Mouse (Mus musculus) B cell, adult 2 months (primary cell): ENCODE measurements around the gene Glra1.

Experiments used
- DNase-seq, 2 experiments: peaks; one replicate each; pipeline ENCODE4 v3.0.0; 2022

Glra1 gene

DNA sequence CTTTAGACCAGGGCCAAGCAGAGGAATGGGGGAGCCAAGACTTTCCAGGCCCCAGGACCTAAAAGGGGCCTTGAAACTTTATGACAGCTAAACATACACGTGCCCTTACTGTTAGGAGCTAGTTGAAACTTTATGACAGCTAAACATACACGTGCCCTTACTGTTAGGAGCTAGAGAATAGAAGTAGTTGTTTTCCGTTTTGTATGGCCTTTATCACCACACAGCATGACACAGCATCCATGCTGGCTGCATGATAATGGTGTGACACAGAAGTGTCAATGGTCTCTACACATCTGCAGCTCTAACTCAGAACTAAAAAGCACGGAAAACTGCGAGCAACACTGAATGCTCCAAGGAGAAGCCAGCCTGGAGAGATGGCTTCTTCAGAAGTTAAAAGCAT lies 90.3 kb downstream of the Glra1 start:
- no peak for DNase-seq

DNA sequence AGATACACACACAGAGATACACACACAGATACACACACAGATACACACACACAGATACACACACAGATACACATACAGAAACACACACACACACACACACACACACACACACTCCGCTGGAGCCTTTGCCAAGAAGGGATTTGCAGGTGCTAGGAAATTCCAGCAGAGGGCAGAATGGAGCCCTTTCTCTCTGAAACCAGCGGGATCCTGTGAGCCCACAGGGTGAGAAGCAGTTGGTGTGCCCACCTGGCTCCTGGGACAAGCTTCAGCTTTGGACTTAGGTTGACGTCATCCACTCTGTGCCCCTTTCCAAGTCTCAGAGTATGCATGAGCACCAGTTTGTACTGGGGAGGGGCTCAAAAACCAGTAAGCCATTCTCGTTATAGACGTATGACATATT lies 96.6 kb downstream of the Glra1 start:
- no peak for DNase-seq

DNA sequence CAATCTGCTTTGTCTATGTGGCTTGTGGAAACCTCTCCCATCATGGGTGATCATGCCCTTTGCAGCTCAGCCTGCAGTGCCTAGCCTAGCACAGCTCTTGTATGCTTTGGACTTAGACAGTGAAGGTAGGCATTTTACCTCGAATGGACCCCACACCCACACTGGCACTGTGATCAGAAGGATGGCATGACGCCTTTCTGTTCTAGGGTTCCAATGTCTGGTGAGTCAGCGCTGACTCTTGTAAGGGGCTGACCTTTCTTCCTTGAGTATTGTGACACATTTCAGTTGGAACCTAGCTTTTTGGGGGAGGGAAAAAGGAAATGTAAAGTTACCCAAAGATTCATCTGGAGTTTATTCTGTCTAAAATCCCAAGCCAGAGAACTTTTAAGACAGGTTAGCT lies 102.5 kb downstream of the Glra1 start:
- DNase-seq = no peak

DNA sequence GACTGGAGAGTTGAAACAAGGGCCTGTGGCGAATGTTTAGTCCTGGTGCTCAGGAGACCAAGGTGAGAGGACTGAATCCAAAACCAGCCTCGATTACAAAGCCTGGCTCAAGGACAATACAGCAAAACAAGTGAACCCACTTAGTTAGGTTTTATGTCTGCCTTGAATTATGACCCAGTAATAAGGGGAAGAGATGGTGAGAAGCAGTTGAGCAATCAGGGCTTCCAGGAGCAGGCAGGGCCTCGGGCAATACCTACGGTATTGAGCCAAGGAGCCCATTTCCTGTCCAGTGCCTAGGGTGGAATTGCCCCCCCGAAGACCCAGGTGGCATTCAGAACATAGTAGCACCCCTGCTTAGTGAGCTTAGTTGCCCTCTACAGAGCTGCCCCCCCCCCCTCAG lies 105.1 kb downstream of the Glra1 start:
- no peak for DNase-seq

DNA sequence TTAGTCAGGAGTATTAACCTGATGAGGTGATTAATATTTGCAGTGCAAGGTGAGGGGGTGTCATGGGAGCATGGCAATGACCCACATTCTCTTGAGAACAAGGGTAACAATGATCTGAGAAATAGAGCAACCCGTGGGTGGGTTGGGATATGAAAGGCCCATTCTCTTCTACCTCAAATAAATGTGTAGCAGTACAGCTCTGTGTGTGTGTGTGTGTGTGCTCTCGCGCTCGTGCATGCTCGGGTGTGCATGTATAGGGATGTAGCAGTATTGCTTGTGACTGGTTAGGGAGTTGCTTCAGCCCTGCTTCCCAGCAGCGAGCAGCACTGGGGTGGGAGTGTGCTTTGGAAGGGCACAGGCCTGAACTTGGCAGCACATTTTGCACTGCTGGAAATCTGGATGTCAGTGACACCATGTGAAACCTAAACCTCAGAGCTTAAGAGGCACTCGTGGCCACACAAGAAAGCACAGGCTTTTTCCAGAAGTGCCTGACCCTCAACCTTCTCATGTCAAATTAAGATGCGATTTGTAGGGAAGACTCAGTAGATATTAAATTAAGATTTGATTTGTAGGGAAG lies 106.0 kb downstream of the Glra1 start:
- DNase-seq = no peak

DNA sequence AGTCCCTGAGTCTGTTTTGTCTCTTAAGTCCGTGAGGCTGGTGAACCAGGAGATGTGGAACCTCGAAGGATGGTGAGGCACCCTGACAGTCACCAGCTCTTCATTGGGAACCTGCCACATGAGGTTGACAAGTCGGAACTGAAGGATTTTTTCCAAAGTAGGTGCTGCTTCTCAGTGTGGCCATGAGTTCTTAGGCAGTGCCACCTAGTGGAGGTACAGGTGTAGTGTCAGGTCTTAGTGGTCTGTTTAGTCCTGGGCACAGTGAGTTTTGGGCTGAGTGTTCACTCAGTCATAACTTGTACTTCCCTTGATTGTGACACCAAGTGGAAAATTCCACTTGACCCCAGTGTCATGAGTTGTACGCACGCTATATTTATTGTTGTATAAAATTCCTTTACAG lies 110.1 kb downstream of the Glra1 start:
- DNase-seq = peak; percentile 45 to 46

DNA sequence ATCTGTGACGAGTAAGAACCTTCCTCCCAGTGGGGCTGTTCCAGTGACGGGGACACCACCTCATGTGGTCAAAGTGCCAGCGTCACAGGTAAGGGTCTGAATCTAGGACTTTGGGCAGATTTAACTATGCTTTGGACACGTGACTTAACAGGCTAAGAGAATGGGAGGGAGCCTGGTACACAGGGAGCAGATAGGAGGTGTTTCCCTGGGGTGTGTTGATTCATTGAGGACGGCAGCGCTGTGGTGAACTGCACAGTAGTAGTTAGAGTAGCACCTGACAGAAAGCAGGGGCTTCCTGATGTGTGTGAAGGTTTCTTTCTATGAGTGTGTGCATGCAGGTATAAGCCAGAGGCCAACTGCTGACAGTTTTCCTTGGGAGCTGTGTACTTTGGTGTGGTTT lies 111.8 kb downstream of the Glra1 start:
- no peak for DNase-seq

DNA sequence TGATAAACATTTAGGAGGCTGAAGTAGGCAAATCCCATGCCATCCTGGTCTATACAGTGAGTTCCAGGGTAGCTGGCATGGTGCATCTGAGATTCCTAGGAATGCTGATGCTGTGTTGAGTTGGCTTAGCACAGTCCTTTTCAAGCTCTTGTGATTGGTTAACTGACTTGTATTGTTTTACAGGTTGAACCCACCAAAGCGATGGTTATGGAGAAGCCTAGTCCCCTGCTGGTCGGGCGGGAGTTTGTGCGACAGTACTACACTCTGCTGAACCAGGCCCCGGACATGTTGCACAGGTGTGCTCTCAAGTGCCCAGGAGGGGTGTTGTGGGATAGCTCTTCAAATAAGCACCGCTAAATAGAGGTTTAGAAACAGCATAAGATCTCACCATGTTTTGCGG lies 122.6 kb downstream of the Glra1 start:
- no peak for DNase-seq

DNA sequence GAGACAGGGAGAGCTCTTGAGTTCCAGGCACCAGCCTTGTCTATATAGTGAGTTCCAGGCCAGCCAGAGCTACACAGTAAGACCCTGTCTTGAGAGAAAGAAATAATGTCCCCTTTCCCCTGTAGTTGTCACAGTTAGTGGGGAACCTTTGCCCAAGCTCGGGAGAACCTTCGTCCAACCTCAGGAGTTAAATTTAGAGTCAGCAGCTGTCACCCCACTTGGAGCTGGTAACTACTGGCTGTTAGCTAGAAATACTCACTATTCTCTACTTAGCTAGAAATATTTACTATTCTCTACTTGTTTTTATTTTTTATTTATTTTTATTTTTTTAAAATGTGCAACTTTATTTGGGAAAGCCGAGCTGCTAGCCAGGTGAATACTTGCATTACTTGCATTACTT lies 134.8 kb downstream of the Glra1 start:
- no peak for DNase-seq

DNA sequence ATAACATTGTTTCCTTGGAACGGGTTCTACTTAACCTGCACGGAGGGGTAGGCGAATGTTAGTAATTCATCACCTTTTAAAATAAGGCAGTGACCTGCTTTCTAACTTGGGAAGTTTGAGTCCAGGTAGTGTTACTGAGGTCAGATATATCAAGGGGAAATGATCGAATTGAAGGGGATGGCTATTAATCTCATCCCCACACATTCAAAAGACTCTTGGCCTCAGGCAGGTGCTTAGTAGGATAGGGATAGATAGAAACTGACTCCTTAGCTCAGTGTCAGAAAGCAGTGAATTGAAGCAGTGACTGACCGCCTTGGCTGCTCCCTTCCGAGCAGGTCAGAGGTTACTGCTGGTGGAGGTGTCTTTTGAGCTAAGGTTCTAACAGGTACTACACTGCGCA lies 136.5 kb downstream of the Glra1 start:
- DNase-seq = no peak

DNA sequence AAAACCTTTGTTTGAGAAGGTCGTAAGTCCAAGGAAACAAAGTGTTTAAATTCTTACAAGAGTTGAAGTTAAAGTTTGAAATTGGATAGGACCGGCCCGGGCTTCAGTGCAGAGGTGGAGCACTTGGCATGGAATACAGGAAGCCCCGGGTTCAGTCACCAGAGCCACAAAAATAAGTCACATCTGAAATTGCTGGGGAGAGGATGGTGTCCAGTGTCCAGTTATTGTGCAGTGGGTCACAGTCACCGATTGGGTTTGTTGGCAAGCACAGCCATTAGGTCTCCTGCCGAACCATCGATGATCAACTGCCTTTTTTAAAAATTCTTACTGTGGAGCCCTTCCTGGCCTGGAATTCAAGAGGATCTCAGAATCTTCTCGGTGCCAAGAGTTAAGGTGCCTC lies 137.2 kb downstream of the Glra1 start:
- peak in 1 of 2 experiments; percentile 22 for DNase-seq

DNA sequence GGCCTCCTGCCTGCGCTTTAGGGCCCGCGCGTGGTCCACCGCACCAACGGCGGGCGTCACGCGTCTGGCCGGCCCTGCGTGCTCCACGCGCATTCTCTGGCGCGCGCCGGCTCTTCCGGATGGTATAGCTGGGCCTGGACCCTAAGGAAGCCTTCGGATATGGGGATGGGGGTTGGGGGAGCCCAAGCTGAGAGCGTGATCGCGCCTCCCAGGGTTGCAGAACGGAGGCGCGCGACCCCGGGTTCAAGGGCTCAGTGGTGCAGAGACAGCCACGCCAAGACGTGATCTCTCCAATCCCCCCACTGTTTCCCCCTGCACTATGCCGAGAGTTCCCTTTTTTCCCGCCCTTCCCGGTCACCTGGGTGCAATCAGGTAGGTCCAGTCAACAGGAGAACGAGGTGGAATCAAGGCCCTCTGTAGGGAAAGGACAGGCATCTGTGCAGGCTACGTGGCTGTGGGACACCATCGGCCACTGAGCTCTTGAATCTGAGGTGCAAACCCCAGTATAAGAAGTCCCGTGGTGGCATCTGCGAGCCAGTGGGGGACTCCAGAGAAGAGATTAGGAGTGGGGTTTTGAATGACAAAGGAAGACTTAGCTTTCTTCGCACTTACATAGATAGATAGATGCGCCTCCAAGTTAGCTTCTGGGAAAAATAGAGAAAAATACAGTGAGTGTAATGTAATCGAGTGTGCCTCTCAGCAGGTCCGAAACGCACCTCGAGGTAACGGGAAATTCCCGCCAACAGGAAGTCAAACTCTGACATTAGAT lies 137.9 kb downstream of the Glra1 start:
- peak; percentile 51 to 58 for DNase-seq

DNA sequence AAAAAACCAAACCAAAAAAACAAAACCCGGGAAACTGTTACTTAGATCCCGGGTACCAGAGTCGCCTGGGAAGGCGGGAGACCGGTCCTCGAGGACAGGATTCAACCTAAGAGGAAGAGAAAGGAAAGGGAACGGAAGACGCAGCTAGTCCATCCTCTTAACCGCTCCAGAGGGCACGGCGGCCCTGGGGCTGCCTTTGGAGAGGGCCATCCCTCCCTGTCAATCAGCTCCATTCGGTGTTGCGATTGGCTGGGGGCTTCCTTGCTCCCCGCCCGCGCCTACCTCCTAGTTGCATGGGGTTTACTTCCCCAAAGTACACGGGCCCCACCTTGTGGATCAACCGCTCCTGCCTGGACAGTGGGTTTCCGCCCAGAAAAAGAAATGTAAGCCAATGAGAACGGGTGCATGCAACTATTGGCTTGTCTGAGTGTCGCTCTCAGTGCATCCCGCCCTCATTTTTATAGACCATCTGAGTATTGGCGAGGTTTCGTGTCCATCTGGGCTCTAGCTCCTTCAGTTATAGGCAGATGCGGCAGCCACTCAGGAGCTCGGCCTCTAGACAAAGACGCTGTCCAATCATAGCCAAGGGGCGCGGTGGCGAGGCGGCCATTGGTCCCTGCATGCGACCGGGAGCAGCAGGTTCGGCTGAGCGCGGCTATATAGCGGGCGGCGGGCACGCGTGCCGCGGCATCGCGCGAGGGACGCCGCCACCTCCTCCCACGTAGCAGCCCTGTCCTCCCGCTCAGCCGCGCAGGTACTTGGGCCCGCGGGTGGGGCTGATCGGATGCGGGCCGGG lies 138.8 kb downstream of the Glra1 start, which contains the start of gene G3bp1:
TSS of gene G3bp1 (plus strand) at position 638 of the 796 bp plus-strand sequence.
- peak; percentile 95 to 97 for DNase-seq

DNA sequence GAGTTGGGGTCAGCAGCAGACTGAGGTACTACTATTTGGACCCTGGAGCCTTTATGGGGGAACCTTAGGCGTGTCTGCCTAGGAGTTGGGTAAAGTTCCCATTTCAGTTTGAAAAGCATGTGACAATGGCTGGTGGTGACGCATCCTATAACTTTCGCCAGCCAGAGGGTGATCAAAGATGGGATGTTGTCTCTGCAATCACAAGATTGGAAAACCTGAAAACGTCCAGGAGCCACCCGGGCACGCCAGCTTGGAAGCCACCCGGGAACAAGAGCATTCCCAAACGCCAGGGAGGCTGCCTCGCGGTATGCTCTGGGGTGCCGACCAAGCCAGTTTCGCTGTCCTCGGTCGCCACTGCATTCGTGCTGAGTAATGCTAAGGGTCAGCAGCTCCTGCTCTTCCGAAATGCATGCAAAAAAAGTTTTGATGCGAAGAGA lies 139.4 kb downstream of the Glra1 start:
- DNase-seq = peak in 1 of 2 experiments; percentile 42

DNA sequence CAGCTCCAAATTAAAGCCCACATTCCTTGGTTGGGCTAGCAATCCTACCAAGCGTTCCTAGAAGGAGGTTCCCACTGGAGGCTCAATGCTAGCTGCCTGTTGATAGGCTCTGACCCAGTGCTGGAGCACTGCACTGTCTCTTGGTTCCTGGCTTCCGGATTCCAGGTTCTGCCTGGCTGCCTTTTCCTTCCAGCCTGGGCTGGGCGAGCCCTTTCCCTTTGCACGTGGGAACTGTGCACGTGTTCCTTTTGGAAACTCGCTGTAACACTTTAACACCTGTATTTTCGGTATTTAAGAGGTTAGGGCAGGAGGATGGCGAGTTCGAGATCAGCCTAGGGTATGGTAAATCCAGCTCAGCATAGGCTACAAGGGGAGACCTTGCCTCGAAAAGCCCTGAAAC lies 140.0 kb downstream of the Glra1 start:
- DNase-seq = no peak

DNA sequence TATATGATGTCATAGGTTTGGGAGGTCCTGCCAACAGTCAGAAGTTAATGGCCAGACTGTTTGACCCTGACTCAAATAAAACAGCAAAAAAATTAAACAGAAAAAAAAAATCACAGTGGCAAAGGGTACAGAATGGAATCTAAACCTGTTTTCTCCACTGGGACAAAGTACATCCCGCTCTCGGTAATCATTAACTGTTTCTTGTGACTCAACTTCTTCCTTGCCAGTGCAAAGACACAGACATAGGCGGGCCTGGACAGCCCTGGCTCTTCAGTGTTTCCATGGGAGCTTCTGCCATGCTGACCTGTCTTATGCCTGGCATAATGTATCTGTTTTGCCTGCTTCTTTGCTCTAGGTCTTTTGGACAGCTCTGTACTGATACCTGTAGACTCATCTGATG lies 142.8 kb downstream of the Glra1 start:
- DNase-seq = no peak

DNA sequence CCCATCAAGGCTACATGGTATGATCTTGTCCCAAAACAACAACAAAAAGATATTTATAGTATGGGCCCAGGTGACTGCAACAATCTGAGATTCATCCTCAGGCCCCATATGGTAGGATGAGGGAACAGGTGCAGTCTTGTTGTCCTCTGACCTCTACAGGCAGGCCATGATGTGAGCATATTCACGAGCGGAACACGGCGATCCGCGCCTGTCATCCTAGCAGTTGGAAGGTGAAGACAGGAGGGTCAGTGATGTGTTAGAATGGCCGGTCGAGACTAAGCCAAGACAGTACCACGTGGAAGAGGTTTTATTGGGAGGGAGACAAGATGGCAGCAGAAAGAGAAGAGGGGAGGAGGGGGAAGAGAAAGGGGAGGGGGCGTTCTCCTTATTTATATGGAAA lies 143.3 kb downstream of the Glra1 start:
- no peak for DNase-seq
